Mouse (Mus musculus) splenic B cell, adult 2 months (primary cell): ENCODE data around the gene Mup10.
"Not testable (repeated sequence)": the region's sequence is repeated elsewhere in the genome, so short reads cannot be mapped to it uniquely, and the experiment has no call there.

Experiments
- DNase-seq: peaks from one replicate; pipeline ENCODE4 v3.0.0-alpha.2; 2011; ENCODE audit warnings: low read depth, low spot score
- H3K27me3 ChIP-seq: 2 replicates; pipeline ENCODE4 v1.6.1; 2012; ENCODE audit warnings: mild to moderate bottlenecking, low read length, moderate library complexity, mixed read lengths; ENCODE audit not compliant: control insufficient read depth, poor library complexity, insufficient read depth, severe bottlenecking
- H3K36me3 ChIP-seq: 2 replicates; pipeline ENCODE4 v1.6.1; 2012; ENCODE audit warnings: mild to moderate bottlenecking, low read length, moderate library complexity, mixed read lengths; ENCODE audit not compliant: control insufficient read depth, poor library complexity, insufficient read depth, severe bottlenecking

The Mup10 gene

DNA sequence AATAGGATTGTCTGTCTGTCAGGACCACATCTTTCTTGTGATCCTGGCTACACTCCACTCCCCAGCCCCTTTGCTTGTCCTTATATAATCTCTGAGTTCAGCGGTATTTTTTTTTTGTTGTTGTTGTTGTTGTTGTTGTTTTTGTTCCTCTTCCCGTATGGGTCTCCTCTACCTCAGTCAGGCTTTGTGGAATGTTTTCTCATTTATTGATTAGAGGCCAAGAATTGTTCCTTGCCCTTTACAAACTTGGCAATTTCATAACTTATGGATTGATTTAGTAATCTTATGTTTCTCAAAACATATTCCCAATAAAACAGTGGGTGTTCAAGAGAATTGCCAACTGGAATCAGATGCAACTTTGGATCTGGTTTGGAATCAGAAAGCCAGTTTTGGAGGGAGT is at the start of gene Mup10:
Mup10 (minus strand) TSS at position 101 of the 400 bp plus-strand sequence.
- H3K36me3 ChIP-seq, DNase-seq, H3K27me3 ChIP-seq: not testable (repeated sequence)
